Mouse (Mus musculus) ES-Bruce4 (cell line): ENCODE data around the gene 4930432K21Rik. TPM values are rescaled to one million over a fixed set of nuclear protein-coding genes. Genes with fewer than 3 reads are reported as not detected.

ENCODE experiments used
- H3K27ac ChIP-seq: 2 replicates; pipeline ENCODE4 v1.5.1; 2012; ENCODE audit warnings: low read length, inconsistent platforms; ENCODE audit not compliant: insufficient read depth
- H3K27me3 ChIP-seq: 2 replicates; pipeline ENCODE4 v1.6.1; 2012; ENCODE audit warnings: mild to moderate bottlenecking, low read length, inconsistent platforms; ENCODE audit not compliant: control insufficient read depth, poor library complexity, insufficient read depth, severe bottlenecking
- H3K36me3 ChIP-seq: 2 replicates; pipeline ENCODE4 v1.6.1; 2012; ENCODE audit warnings: inconsistent platforms, mild to moderate bottlenecking, low read length, moderate library complexity; ENCODE audit not compliant: control insufficient read depth, poor library complexity, insufficient read depth, severe bottlenecking
- H3K4me1 ChIP-seq: one replicate; pipeline ENCODE4 v1.8.1; 2011; ENCODE audit warnings: low read length; ENCODE audit not compliant: control insufficient read depth, insufficient read depth
- H3K4me3 ChIP-seq: 2 replicates; pipeline ENCODE4 v1.5.1; 2011; ENCODE audit warnings: low read depth, mild to moderate bottlenecking, low read length
- H3K9ac ChIP-seq: 2 replicates; pipeline ENCODE4 v1.6.1; 2012; ENCODE audit warnings: low read depth, mild to moderate bottlenecking, inconsistent platforms; ENCODE audit not compliant: poor library complexity, severe bottlenecking
- H3K9me3 ChIP-seq: replicated peaks from 2 replicates; pipeline ENCODE4 v1.6.1; 2012; ENCODE audit warnings: mild to moderate bottlenecking, low read length, inconsistent platforms; ENCODE audit not compliant: control insufficient read depth, poor library complexity, insufficient read depth, severe bottlenecking
- CTCF ChIP-seq: IDR thresholded peaks from one replicate; pipeline ENCODE4 v1.8.1; 2011; ENCODE audit warnings: low read depth, low read length
- EP300 ChIP-seq: IDR thresholded peaks from 2 replicates; pipeline ENCODE4 v1.6.1; 2011; ENCODE audit warnings: low read depth, low read length; ENCODE audit not compliant: insufficient read depth
- POLR2A ChIP-seq: IDR thresholded peaks from one replicate; pipeline ENCODE4 v1.8.1; 2011; ENCODE audit warnings: low read length; ENCODE audit not compliant: insufficient read depth
- polyA plus RNA-seq: library from polyadenylated mRNA; stranded (reverse); fragments of >200 nt; gene quantifications from 2 replicates; pipeline ENCODE4 v1.2.4, GENCODE M21; 2011; ENCODE audit warnings: low read depth; ENCODE audit not compliant: missing spikeins, insufficient read depth, insufficient read length

The 4930432K21Rik gene
- polyA plus RNA-seq, 1 experiment: 4.7 TPM

DNA sequence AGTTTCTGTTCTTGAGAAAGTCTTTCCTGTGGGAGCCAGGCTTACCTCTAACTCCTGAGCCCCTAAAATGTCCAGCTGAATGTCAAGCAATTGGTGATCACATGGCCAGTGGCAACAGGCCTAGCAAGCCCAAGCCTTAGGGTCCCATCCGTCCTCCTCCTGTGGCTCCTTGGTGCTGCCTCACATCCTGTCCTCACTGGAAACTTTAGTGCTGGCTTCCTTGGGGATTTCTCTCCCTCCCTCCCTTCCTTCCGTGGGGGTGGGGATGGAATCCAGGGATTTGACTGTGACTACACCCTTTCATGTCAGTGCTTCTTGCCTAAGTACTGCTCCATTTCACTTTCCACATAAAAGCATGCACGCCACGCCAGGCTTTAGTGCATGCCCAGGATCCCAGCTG, 41.8 kb downstream of the 4930432K21Rik start:
- no peak overlapping the region for H3K4me3 ChIP-seq
- peak overlapping the region; percentile 64 for H3K27ac ChIP-seq
- no peaks in the 10 kb centered on the region for H3K36me3 ChIP-seq
- H3K9me3 ChIP-seq: no peaks in the 10 kb centered on the region
- TF ChIP-seq CTCF (no peak), POLR2A (no peak), EP300 (peak; percentile 61; the same call in 1 of the 2 replicates)
- H3K9ac ChIP-seq: peak overlapping the region; percentile 76
- no peaks in the 10 kb centered on the region for H3K27me3 ChIP-seq
- H3K4me1 ChIP-seq: peaks cover 7% of the 10 kb centered on the region

- H3K36me3 ChIP-seq: no peaks in the 10 kb centered on the region
- no peaks in the 10 kb centered on the region for H3K27me3 ChIP-seq
- H3K27ac ChIP-seq: peak overlapping the region; percentile 96
- TF ChIP-seq CTCF (no peak), POLR2A (no peak), EP300 (no peak)
- peaks cover 7% of the 10 kb centered on the region for H3K4me1 ChIP-seq
- peak overlapping the region; percentile 76 for H3K9ac ChIP-seq
- no peak overlapping the region for H3K4me3 ChIP-seq
- no peaks in the 10 kb centered on the region for H3K9me3 ChIP-seq
Measured at GRCm38 (mm10) chr8:84190191-84190867, 42.5 kb downstream of the 4930432K21Rik start.

GRCm38 (mm10) chr8:84192023-84192422, 44.2 kb downstream of the 4930432K21Rik start:
- H3K27me3 ChIP-seq: no peaks in the 10 kb centered on the region
- H3K9me3 ChIP-seq: no peaks in the 10 kb centered on the region
- peak overlapping the region; percentile 57 for H3K4me3 ChIP-seq
- peaks cover 7% of the 10 kb centered on the region for H3K4me1 ChIP-seq
- TF ChIP-seq POLR2A (no peak), EP300 (peak; percentile 99), CTCF (no peak)
- no peaks in the 10 kb centered on the region for H3K36me3 ChIP-seq
- peak overlapping the region; percentile 76 for H3K9ac ChIP-seq
- peak overlapping the region; percentile 98 for H3K27ac ChIP-seq

DNA sequence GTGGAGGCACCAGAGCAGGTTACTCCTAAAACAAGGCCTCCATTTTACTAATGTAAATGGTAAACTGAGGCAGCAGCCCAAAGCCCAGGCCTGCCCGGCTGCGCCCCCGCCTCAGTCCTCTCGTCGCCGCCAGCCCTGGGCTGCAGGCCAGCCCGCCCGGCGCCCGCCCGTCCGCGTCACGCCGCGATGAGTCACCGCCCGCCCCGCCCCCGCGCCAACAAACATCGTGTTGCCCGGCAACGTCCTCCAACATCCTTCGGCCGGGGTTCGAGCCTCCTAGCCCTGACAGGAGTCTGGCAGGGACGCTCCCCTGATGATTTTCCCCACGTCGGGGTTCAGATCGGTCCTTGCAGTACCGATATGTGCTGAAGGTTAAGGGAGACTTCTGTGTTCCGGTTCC, 44.7 kb downstream of the 4930432K21Rik start:
- Histone ChIP-seq H3K9ac (peak overlapping the region; percentile 76), H3K27ac (peak overlapping the region; percentile 92), H3K4me3 (peak overlapping the region; percentile 57), H3K27me3 (no peaks in the 10 kb centered on the region), H3K4me1 (peaks cover 6% of the 10 kb centered on the region), H3K36me3 (no peaks in the 10 kb centered on the region), H3K9me3 (no peaks in the 10 kb centered on the region)
- TF ChIP-seq EP300 (no peak), POLR2A (peak; percentile 10)

DNA sequence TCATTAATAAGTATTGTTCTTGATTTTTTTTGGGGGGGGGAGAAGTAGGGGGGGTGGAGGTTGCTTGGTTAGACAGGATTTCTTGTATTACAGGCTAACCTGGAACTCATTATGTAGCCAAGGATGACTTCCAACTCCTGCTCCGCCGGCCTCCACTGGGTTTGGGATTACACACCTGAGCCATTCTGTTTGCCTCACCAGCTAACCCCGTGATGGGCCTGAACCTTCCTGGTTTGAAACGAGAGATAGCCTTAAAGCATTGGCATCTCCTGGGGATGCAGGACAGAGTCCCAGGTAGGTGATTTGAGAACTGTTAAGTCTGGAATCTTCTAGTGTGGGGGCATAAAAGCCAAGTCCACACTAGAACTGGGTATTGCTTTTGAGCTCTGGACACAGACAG, 45.3 kb downstream of the 4930432K21Rik start:
- peak overlapping the region; percentile 76 for H3K9ac ChIP-seq
- TF ChIP-seq POLR2A (no peak), CTCF (no peak), EP300 (no peak)
- H3K36me3 ChIP-seq: no peaks in the 10 kb centered on the region
- H3K27me3 ChIP-seq: no peaks in the 10 kb centered on the region
- no peaks in the 10 kb centered on the region for H3K9me3 ChIP-seq
- peak overlapping the region; percentile 84 for H3K27ac ChIP-seq
- H3K4me1 ChIP-seq: peaks cover 6% of the 10 kb centered on the region
- no peak overlapping the region for H3K4me3 ChIP-seq

DNA sequence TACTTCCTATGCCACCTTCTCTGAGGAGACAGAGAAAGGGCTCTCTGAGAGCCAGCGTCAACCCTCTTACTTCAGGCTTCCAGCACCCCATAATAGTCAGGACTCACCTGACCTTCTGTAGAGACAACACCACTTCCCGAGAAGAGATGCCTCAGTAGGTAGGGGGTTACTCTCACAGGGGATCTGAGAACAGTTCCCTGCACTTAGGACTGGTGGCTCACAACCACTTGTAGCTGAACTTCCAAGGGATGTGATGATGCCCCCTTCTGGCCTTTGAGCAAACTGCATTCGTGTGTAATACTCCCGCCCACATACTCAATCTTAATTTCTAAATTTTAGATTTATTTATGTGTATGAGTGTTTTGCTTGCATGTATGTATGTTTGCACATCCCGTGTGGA, 45.7 kb downstream of the 4930432K21Rik start:
- peak overlapping the region; percentile 76 for H3K9ac ChIP-seq
- H3K4me3 ChIP-seq: no peak overlapping the region
- H3K4me1 ChIP-seq: peaks cover 5% of the 10 kb centered on the region
- no peaks in the 10 kb centered on the region for H3K9me3 ChIP-seq
- no peaks in the 10 kb centered on the region for H3K27me3 ChIP-seq
- TF ChIP-seq CTCF (peak; percentile 49), EP300 (no peak), POLR2A (no peak)
- H3K36me3 ChIP-seq: no peaks in the 10 kb centered on the region
- peak overlapping the region; percentile 95 for H3K27ac ChIP-seq
